Mouse (Mus musculus): ENCODE measurements around the gene Dnal1. TPM values are rescaled to one million over a fixed set of nuclear protein-coding genes. Genes with fewer than 3 reads are reported as not detected.

The Dnal1 gene
- polyA plus RNA-seq, 1 experiment, result 9.2 TPM

- TF ChIP-seq CTCF (IDR thresholded peaks at IDR 0.05; ENCODE audit: insufficient read depth, low read length) (no peak), POLR2A (IDR thresholded peaks at IDR 0.05; ENCODE audit: borderline replicate concordance, extremely low read depth, low read depth, low read length) (no peak)
- no peak for DNase-seq
- WGBS, result 43% methylated on average over 10 of the region's 10 CpGs
These were observed 64.7 kb downstream of the Dnal1 start for GRCm38 (mm10) chr12:84178652-84179445.

DNA sequence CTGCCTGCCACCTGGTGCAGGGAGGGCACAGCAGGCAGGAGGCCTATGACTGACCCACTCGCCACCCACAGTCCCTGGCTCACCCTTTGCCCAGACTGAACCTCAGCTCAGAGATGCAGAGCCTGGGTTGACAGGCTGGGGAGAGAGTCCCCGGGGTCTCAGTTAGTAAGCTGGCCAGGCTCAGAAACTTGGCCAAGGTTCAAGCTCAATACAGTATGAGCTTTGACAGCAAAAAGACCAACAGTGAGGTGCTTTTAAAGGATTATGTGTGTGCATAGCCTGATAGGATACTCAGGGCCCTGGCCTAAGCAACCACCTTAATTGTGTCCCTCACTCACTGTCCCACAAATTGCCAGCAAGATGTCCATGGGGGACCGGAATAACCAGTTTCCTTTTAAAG is 65.9 kb downstream of the Dnal1 start:
- H3K4me3 ChIP-seq (replicated peaks; ENCODE audit: extremely low read depth, low read depth, low read length), result no peak overlapping the region
- no peak for DNase-seq
- TF ChIP-seq POLR2A (IDR thresholded peaks at IDR 0.05; ENCODE audit: borderline replicate concordance, extremely low read depth, low read depth, low read length) (no peak), CTCF (IDR thresholded peaks at IDR 0.05; ENCODE audit: insufficient read depth, low read length) (no peak)
- WGBS, result 46% methylated on average over 3 of the region's 3 CpGs
- peaks cover 60% of the 10 kb centered on the region for H3K4me1 ChIP-seq (ENCODE audit: control insufficient read depth, insufficient read depth, low read length)

More at GRCm38 (mm10) chr12:84178652-84179445, 64.7 kb downstream of the Dnal1 start:
- Histone ChIP-seq H3K4me3 (replicated peaks; ENCODE audit: extremely low read depth, low read depth, low read length) (no peak overlapping the region), H3K4me1 (ENCODE audit: control insufficient read depth, insufficient read depth, low read length) (peaks cover 67% of the 10 kb centered on the region)

- TF ChIP-seq CTCF (IDR thresholded peaks at IDR 0.05; ENCODE audit: insufficient read depth, low read length), result no peak
- TF ChIP-seq POLR2A (IDR thresholded peaks at IDR 0.05; ENCODE audit: borderline replicate concordance, extremely low read depth, low read depth, low read length), result no peak
- Histone ChIP-seq H3K4me1 (ENCODE audit: control insufficient read depth, insufficient read depth, low read length) (peaks cover 60% of the 10 kb centered on the region), H3K4me3 (replicated peaks; ENCODE audit: extremely low read depth, low read depth, low read length) (no peak overlapping the region)
- WGBS, result 18% methylated on average over 8 of the region's 8 CpGs
- DNase-seq, result peak; percentile 81
These were observed 66.7 kb downstream of the Dnal1 start for GRCm38 (mm10) chr12:84180701-84181435.

DNA sequence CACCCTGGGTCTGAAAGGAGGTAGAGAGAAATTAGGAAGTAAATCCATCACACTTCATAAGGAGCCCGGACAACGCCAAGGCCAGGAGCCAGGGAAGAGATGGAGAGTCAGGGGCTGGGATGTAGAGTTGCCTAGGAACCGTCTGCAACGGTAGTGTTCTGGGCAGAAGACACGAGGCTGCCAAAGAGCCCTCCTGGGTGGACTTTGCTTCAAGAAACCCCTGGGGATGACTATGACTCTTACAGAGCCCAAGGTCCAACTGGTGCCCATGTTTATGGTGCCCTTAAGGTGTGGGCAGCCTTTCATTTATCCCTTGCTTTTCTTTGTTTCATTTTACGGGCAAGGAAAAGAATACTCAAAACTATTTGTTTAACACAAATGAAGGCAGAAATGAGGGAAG is 67.8 kb downstream of the Dnal1 start:
- no peak for DNase-seq
- peaks cover 59% of the 10 kb centered on the region for H3K4me1 ChIP-seq (ENCODE audit: control insufficient read depth, insufficient read depth, low read length)
- WGBS, result 62% methylated on average over 6 of the region's 6 CpGs
- no peak overlapping the region for H3K4me3 ChIP-seq (replicated peaks; ENCODE audit: extremely low read depth, low read depth, low read length)
- no peak for TF ChIP-seq POLR2A (IDR thresholded peaks at IDR 0.05; ENCODE audit: borderline replicate concordance, extremely low read depth, low read depth, low read length)
- TF ChIP-seq CTCF (IDR thresholded peaks at IDR 0.05; ENCODE audit: insufficient read depth, low read length), result no peak

DNA sequence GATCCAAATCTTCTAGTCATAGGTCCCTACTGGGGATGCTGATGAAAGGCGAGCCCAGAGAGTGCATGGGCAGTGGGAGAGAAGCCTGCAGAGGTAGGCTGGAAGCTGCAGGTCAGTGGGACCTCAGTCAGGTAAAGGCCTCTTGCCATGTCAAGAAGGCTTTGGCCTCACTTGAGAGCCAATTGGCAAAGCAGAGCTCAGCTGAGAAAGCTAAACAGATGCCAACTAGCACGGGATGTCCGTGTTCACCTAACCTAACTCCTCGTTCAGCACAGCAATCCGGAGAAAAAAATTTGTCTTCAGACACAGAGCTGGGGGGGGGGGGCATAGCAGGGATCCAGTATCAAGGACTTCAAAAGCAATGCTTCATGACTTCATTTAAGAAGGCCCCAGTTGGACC is 70.8 kb downstream of the Dnal1 start:
- WGBS, result 63% methylated on average over 5 of the region's 5 CpGs
- Histone ChIP-seq H3K4me1 (ENCODE audit: control insufficient read depth, insufficient read depth, low read length) (peaks cover 66% of the 10 kb centered on the region), H3K4me3 (replicated peaks; ENCODE audit: extremely low read depth, low read depth, low read length) (no peak overlapping the region)
- no peak for DNase-seq
- TF ChIP-seq POLR2A (IDR thresholded peaks at IDR 0.05; ENCODE audit: borderline replicate concordance, extremely low read depth, low read depth, low read length) (no peak), CTCF (IDR thresholded peaks at IDR 0.05; ENCODE audit: insufficient read depth, low read length) (no peak)

DNA sequence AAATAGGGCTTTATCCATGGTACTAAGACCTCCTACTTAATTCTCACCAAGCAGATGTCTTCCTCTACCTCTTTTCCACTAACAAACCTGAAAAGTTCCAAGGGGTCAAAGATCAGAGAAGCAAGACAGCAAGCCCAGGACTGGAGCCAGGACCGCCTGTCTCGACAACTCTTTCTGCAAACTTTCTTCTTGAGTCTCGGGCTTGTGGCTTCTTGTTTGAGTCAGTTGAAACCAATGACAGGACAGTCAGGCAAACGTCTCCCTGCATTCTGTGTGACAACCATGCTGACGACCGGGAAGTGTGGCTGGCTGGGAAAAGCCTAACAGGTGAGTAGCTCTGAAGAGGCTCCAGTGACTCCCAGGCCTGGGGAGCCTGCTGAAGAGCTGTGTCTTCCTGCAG is 71.4 kb downstream of the Dnal1 start:
- peaks cover 66% of the 10 kb centered on the region for H3K4me1 ChIP-seq (ENCODE audit: control insufficient read depth, insufficient read depth, low read length)
- WGBS, result 51% methylated on average over 6 of the region's 6 CpGs
- TF ChIP-seq CTCF (IDR thresholded peaks at IDR 0.05; ENCODE audit: insufficient read depth, low read length), result no peak
- no peak overlapping the region for H3K4me3 ChIP-seq (replicated peaks; ENCODE audit: extremely low read depth, low read depth, low read length)
- no peak for DNase-seq

DNA sequence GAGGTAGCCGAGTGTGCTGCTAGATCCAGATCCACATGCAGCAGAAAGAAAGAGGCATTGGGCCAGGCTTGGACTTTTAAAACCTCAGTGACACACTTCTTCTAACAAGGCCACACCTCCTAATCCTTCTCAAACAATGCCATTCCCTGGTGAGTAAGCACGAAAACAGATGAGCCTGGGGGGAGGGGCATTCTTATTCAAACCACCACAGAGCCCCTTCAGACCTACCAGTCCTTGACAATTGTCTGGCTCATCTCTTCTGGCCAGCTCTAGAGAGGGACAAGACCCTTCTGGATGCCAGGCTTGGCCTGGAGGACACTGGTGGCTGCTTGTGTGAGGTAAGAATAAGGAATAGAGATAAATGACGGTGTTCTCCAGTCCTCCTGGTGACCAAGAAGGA is 72.4 kb downstream of the Dnal1 start:
- H3K4me3 ChIP-seq (replicated peaks; ENCODE audit: extremely low read depth, low read depth, low read length), result no peak overlapping the region
- no peak for DNase-seq
- TF ChIP-seq CTCF (IDR thresholded peaks at IDR 0.05; ENCODE audit: insufficient read depth, low read length) (no peak), POLR2A (IDR thresholded peaks at IDR 0.05; ENCODE audit: borderline replicate concordance, extremely low read depth, low read depth, low read length) (no peak)
- 57% methylated on average over 3 of the region's 3 CpGs for WGBS
- H3K4me1 ChIP-seq (ENCODE audit: control insufficient read depth, insufficient read depth, low read length), result peaks cover 63% of the 10 kb centered on the region

- Histone ChIP-seq H3K4me1 (ENCODE audit: control insufficient read depth, insufficient read depth, low read length) (peaks cover 60% of the 10 kb centered on the region), H3K4me3 (replicated peaks; ENCODE audit: extremely low read depth, low read depth, low read length) (no peak overlapping the region)
- no peak for TF ChIP-seq POLR2A (IDR thresholded peaks at IDR 0.05; ENCODE audit: borderline replicate concordance, extremely low read depth, low read depth, low read length)
- no peak for TF ChIP-seq CTCF (IDR thresholded peaks at IDR 0.05; ENCODE audit: insufficient read depth, low read length)
- DNase-seq, result peak; percentile 81
- WGBS, result 25% methylated on average over 5 of the region's 5 CpGs
These were observed 72.8 kb downstream of the Dnal1 start for GRCm38 (mm10) chr12:84186950-84187349.

- Histone ChIP-seq H3K4me3 (replicated peaks; ENCODE audit: extremely low read depth, low read depth, low read length) (no peak overlapping the region), H3K4me1 (ENCODE audit: control insufficient read depth, insufficient read depth, low read length) (peaks cover 64% of the 10 kb centered on the region)
- DNase-seq, result no peak
- TF ChIP-seq POLR2A (IDR thresholded peaks at IDR 0.05; ENCODE audit: borderline replicate concordance, extremely low read depth, low read depth, low read length) (no peak), CTCF (IDR thresholded peaks at IDR 0.05; ENCODE audit: insufficient read depth, low read length) (no peak)
- 36% methylated on average over 15 of the region's 15 CpGs for WGBS
These were observed 73.8 kb downstream of the Dnal1 start for GRCm38 (mm10) chr12:84187752-84188601.

All from lung, adult 2 months (tissue).